Mouse (Mus musculus) C2C12 (cell line): Measurements from ENCODE around the gene Cpeb1.

ENCODE experiments used
- CEBPB ChIP-seq: IDR thresholded peaks from one replicate; pipeline ENCODE4 v1.6.1; 2011; ENCODE audit warnings: low read depth, mild to moderate bottlenecking, control low read depth, moderate library complexity
- CTCF ChIP-seq: IDR thresholded peaks from one replicate; pipeline ENCODE4 v1.5.1; 2011; ENCODE audit not compliant: control insufficient read depth, insufficient read depth, insufficient read length
- MAX ChIP-seq: IDR thresholded peaks from one replicate; pipeline ENCODE4 v1.6.1; 2011; ENCODE audit warnings: mild to moderate bottlenecking, control low read depth
- MYOD1 ChIP-seq: IDR thresholded peaks from one replicate; pipeline ENCODE4 v1.6.1; 2011; ENCODE audit warnings: low read depth; ENCODE audit not compliant: control insufficient read depth, insufficient read length
- USF1 ChIP-seq: IDR thresholded peaks from one replicate; pipeline ENCODE4 v1.6.1; 2011; ENCODE audit warnings: low read depth, mild to moderate bottlenecking, control low read depth, moderate library complexity

DNA sequence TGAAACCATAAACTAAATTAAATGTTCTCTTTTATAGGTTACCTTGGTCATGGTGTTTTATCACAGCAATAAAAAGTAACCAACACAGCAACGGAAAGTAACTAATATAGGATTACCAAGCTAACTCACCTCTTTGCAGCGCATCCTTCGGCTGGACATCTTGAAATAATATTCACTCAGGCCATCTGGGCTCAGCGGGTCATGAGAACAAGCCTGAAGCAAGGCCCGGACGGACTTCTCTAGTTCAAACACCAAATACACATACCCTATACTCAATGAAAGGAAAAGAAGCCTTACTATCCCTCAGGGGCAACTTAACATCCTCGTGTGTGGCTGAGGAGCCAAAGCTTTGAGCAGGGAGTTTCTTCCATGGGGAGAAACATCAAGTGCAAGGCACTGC, 99.5 kb downstream of the Cpeb1 start:
- TF ChIP-seq MAX, result no peak
- TF ChIP-seq CTCF, result no peak
- TF ChIP-seq CEBPB, result no peak
- no peak for TF ChIP-seq USF1
- no peak for TF ChIP-seq MYOD1
